Mouse (Mus musculus): Measurements from ENCODE around the gene Sorcs3. TPM values are rescaled to one million over a fixed set of nuclear protein-coding genes. Genes with fewer than 3 reads are reported as not detected.

Gene Sorcs3
- polyA plus RNA-seq, 1 experiment: 17.7 TPM

DNA sequence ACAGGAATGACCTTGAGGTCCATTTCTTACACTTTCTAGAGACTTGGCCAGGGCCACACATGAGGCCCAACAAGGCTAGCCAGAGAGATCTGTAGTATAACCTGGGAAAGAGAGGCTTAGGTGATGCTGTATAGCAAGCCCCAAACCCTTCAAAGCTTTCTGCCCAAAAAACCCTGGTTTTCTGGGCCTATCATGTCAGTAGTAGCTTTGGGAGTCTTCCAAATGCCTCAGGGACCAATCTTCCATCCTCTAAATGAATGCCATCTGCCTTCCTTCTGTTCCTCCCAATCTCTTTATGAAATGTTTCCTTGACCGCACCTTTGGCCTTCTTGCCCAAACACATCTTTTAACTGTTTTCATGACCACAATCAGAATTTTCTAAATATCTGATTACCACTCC, 474.1 kb downstream of the Sorcs3 start:
- DNase-seq (ENCODE audit: extremely low spot score in 1 of 2, low spot score in 1 of 2): no peak

GRCm38 (mm10) chr19:48682485-48682884, 476.7 kb downstream of the Sorcs3 start:
- DNase-seq (ENCODE audit: extremely low spot score in 1 of 2, low spot score in 1 of 2): peak in 1 of 2 experiments; percentile 11

DNA sequence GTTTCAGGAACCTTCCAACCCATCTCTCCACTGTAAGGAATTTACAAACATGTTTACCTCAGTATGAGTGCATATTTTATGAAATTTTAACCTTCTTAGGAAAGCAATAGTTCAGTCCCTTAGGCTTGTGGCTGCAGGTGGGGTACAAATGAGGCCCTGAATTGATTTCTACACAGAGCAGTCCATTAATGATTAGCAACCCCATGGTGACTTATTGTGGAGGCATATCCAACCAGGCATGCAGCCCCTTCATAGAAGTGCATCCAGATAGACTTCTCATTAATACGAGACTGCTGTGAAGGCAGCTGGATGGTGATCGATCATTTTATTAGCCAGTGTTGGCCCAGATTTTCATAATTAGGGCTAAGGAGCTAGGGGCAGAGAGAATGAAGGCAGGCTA, 480.5 kb downstream of the Sorcs3 start:
- DNase-seq (ENCODE audit: extremely low spot score in 1 of 2, low spot score in 1 of 2): no peak

- DNase-seq (ENCODE audit: extremely low spot score in 1 of 2, low spot score in 1 of 2): no peak
These were observed 494.4 kb downstream of the Sorcs3 start for GRCm38 (mm10) chr19:48700111-48700658.

- DNase-seq (ENCODE audit: extremely low spot score in 1 of 2, low spot score in 1 of 2): no peak
These were observed 497.9 kb downstream of the Sorcs3 start for GRCm38 (mm10) chr19:48703763-48704162.

DNA sequence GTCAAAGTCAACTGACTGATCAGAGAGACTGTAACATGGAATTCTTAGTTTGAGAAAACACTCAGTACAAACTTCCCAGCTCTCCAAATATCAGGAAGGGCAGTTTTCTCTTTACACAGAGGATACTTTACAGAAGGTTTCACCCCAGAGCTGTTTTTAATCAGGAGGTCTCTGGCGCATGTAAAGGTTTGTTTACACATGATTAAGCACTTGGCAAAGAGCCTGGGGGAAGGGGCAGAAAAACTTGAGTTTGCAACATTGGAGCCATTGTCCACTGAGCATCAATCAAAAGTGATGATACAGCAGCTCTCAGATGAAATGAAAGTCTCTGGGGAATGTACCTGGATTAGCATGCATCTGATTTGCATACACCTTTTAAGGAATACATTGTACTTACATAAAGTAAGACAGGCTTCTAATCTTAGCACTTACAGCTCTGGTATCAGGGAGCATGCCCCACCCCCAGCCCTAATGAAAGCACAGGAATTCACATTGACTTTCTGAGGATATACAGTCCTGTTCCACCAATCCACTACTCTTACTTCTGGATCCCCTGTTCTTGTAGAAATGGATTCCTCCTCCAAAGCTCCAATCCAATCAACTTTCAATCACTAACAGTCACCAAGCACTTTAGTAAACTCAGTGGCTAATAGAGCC, 500.6 kb downstream of the Sorcs3 start:
- no peak for DNase-seq (ENCODE audit: extremely low spot score in 1 of 2, low spot score in 1 of 2)

GRCm38 (mm10) chr19:48706924-48707320, 501.1 kb downstream of the Sorcs3 start:
- no peak for DNase-seq (ENCODE audit: extremely low spot score in 1 of 2, low spot score in 1 of 2)

GRCm38 (mm10) chr19:48725851-48726419, 520.1 kb downstream of the Sorcs3 start:
- no peak for DNase-seq (ENCODE audit: extremely low spot score in 1 of 2, low spot score in 1 of 2)

- no peak for DNase-seq (ENCODE audit: extremely low spot score in 1 of 2, low spot score in 1 of 2)
These were observed 521.2 kb downstream of the Sorcs3 start for GRCm38 (mm10) chr19:48727048-48727447.

- peak in 1 of 2 experiments; percentile 53 for DNase-seq (ENCODE audit: extremely low spot score in 1 of 2, low spot score in 1 of 2)
These were observed 521.8 kb downstream of the Sorcs3 start for GRCm38 (mm10) chr19:48727601-48728000.

GRCm38 (mm10) chr19:48731731-48732130, 525.9 kb downstream of the Sorcs3 start:
- no peak for DNase-seq (ENCODE audit: extremely low spot score in 1 of 2, low spot score in 1 of 2)

- DNase-seq (ENCODE audit: extremely low spot score in 1 of 2, low spot score in 1 of 2): no peak
These were observed 528.5 kb downstream of the Sorcs3 start for GRCm38 (mm10) chr19:48734370-48734769.

DNA sequence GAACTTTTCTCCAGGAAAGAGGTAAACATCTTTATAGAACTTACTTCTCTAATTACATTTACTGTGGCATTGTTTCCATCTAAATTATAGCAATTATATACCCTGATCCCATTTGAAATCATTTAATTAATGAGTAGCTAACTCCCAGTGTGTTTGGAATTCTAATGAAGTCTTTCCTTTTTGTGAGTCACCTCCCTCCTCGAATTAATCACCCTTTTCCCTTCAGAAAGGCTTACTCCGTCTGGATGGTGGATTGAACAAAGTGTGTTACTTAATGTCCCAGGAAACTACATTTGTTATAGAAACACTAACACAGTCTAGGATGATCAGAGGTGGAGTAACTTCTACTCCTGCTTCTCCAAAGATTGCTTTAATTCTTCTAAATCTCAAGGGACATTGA, 531.7 kb downstream of the Sorcs3 start:
- no peak for DNase-seq (ENCODE audit: extremely low spot score in 1 of 2, low spot score in 1 of 2)

GRCm38 (mm10) chr19:48755156-48755555, 549.3 kb downstream of the Sorcs3 start:
- DNase-seq (ENCODE audit: extremely low spot score in 1 of 2, low spot score in 1 of 2): no peak

- DNase-seq (ENCODE audit: extremely low spot score in 1 of 2, low spot score in 1 of 2): no peak
These were observed 551.0 kb downstream of the Sorcs3 start for GRCm38 (mm10) chr19:48756831-48757230.

- DNase-seq (ENCODE audit: extremely low spot score in 1 of 2, low spot score in 1 of 2): no peak
These were observed 560.7 kb downstream of the Sorcs3 start for GRCm38 (mm10) chr19:48766524-48766923.

GRCm38 (mm10) chr19:48771565-48771964, 565.7 kb downstream of the Sorcs3 start:
- DNase-seq (ENCODE audit: extremely low spot score in 1 of 2, low spot score in 1 of 2): no peak

GRCm38 (mm10) chr19:48779095-48779765, 573.4 kb downstream of the Sorcs3 start:
- no peak for DNase-seq (ENCODE audit: extremely low spot score in 1 of 2, low spot score in 1 of 2)

- no peak for DNase-seq (ENCODE audit: extremely low spot score in 1 of 2, low spot score in 1 of 2)
These were observed 575.0 kb downstream of the Sorcs3 start for GRCm38 (mm10) chr19:48780813-48781212.

- no peak for DNase-seq (ENCODE audit: extremely low spot score in 1 of 2, low spot score in 1 of 2)
These were observed 576.3 kb downstream of the Sorcs3 start for GRCm38 (mm10) chr19:48782024-48782721.

DNA sequence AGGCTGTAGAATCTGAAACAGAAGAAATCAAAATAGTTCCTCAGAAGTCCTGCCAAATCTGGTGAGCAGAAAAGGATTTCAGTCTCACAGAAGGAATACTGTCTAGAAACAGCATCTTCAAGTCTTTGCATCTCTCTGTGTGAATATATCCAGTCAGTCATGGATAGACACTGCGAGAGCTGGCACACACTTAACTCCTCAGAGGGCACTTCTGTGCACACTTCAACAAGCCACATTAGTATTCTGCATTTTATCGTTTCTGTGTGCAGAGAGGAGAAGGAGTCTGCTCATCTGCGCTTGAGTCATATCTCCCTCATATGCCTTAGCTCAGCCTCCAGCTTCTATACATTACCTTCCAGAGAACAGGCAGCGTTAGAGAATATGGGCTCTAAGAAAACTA, 581.4 kb downstream of the Sorcs3 start:
- peak in 1 of 2 experiments; percentile 21 for DNase-seq (ENCODE audit: extremely low spot score in 1 of 2, low spot score in 1 of 2)

Data from frontal cortex, adult 2 months (tissue).